Mouse (Mus musculus) neural tube, embryonic 12.5 days (tissue): ENCODE measurements around the gene Sptan1. TPM values are rescaled to one million over a fixed set of nuclear protein-coding genes. Genes with fewer than 3 reads are reported as not detected.
"Not testable (repeated sequence)": the region's sequence is repeated elsewhere in the genome, so short reads cannot be mapped to it uniquely, and the experiment has no call there.

ENCODE experiments used
- ATAC-seq: fragments of 200-750 bp; cut with Nextera tagmentation; 2 replicates; pipeline ENCODE4 v1.8.0; 2017; ENCODE audit warnings: low read depth, mild to moderate bottlenecking, moderate TSS enrichment, moderate library complexity; ENCODE audit not compliant: low FRiP score
- H3K27ac ChIP-seq: fragments of 300-500 bp; sonication (generic); 2 replicates; pipeline ENCODE4 v1.5.1; 2016
- H3K27me3 ChIP-seq: fragments of 300-500 bp; sonication (generic); replicated peaks from 2 replicates; pipeline ENCODE4 v1.6.1; 2016; ENCODE audit warnings: mild to moderate bottlenecking
- H3K36me3 ChIP-seq: fragments of 300-500 bp; sonication (generic); 2 replicates; pipeline ENCODE4 v1.6.1; 2016; ENCODE audit warnings: mild to moderate bottlenecking
- H3K4me1 ChIP-seq: fragments of 300-500 bp; sonication (generic); 2 replicates; pipeline ENCODE4 v1.6.1; 2016
- H3K4me2 ChIP-seq: fragments of 300-500 bp; sonication (generic); replicated peaks from 2 replicates; pipeline ENCODE4 v1.6.1; 2016; ENCODE audit warnings: mild to moderate bottlenecking
- H3K4me3 ChIP-seq: fragments of 300-500 bp; sonication (generic); 2 replicates; pipeline ENCODE4 v1.5.1; 2016
- H3K9ac ChIP-seq: fragments of 300-500 bp; sonication (generic); 2 replicates; pipeline ENCODE4 v1.6.1; 2016; ENCODE audit warnings: mild to moderate bottlenecking
- H3K9me3 ChIP-seq: fragments of 300-500 bp; sonication (generic); 2 replicates; pipeline ENCODE4 v1.6.1; 2016; ENCODE audit warnings: mild to moderate bottlenecking
- WGBS: fragments of 180-500 bp; shearing (Covaris S2); methylation state at CpG from one replicate; pipeline ENCODE4 v1.1.7; 2016; 5-methylcytosine and 5-hydroxymethylcytosine counted together
- polyA plus RNA-seq: library from polyadenylated mRNA; unstranded; fragments of >200 nt; fragmentation: Nextera tagmentation; extraction: Ambion mirVana; gene quantifications from 2 replicates; pipeline ENCODE4 v1.2.1, GENCODE M21; 2016

Gene Sptan1
- polyA plus RNA-seq, 1 experiment from 2014 or later, result 206 TPM

DNA sequence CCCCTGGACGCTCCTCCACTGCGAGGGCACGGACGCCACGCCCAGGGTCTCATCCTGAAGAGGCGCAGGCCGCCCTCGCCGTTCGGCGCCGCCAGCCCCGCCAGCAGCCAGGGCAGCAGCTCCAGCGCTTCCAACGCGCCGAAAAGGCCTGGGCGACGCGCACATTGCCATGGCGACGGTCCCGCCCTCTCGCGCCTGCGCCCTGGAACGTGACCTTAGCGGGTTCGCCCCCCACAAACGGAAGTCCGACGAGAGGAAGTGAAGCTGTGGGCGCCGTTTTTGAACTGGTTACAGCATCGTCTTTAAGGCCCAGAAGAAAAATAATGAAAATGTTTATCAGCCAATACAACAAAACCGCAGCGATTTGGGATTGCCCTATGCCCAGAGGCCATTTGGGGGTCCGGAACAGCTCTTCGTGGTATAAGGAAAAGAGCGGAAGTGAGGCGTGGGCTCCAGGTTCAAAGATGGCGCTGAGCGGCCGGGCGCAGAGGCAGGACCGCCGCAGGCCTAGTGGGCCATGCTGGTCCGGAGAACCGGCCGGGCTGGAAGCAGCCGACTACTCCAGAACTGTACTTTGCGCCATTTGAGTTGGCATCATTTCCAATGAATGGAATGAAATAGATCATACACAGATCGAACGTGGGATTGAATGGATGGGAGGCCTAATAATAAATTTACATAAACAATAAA is 83.5 kb downstream of the Sptan1 start, which contains the start of gene Wdr34:
Wdr34 (minus strand) TSS at position 183 of the 690 bp plus-strand sequence.
- H3K9ac ChIP-seq, result peak within 1 kb of the TSS; percentile 72
- peak within 1 kb of the TSS; percentile 65 for H3K4me3 ChIP-seq
- peak; percentile 92 for ATAC-seq
- H3K4me1 ChIP-seq, result peaks cover 4% of the 10 kb centered on the region; the same call in 1 of the 2 replicates
- no peaks in the 10 kb centered on the region for H3K27me3 ChIP-seq
- H3K27ac ChIP-seq, result peak within 1 kb of the TSS; percentile 85
- H3K36me3 ChIP-seq, result peaks cover 16% of the 10 kb centered on the region
- H3K4me2 ChIP-seq, result peak within 1 kb of the TSS; percentile 69
- WGBS, result 1% methylated on average over 54 of the region's 54 CpGs
- no peaks in the 10 kb centered on the region for H3K9me3 ChIP-seq

DNA sequence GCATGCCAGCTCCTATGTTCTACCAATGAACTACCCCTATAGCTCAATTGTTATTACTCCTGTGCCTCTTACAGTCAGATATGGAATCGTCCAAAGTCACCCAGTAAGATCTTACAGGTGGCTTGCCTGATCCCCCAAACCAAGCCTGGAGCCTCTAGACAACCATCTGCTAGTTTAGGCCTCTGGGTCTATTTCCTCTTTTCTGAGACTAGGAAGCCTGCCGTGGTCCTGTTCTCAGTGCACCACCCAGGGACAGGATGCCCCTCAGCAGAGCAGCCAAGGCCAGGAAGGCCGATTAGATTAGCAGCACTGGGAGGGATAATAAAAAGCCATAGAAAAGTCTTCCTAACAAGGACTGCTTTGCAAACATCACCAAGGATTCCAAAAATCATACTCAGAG is 84.5 kb downstream of the Sptan1 start:
- no peaks in the 10 kb centered on the region for H3K9me3 ChIP-seq
- H3K9ac ChIP-seq, result no peak overlapping the region
- ATAC-seq, result no peak
- H3K27ac ChIP-seq, result no peak overlapping the region
- no peak overlapping the region for H3K4me3 ChIP-seq
- WGBS, result 83% methylated on average over 3 of the region's 3 CpGs
- no peaks in the 10 kb centered on the region for H3K27me3 ChIP-seq
- peaks cover 4% of the 10 kb centered on the region; the same call in 1 of the 2 replicates for H3K4me1 ChIP-seq
- H3K4me2 ChIP-seq, result no peak overlapping the region
- H3K36me3 ChIP-seq, result peaks cover 13% of the 10 kb centered on the region

DNA sequence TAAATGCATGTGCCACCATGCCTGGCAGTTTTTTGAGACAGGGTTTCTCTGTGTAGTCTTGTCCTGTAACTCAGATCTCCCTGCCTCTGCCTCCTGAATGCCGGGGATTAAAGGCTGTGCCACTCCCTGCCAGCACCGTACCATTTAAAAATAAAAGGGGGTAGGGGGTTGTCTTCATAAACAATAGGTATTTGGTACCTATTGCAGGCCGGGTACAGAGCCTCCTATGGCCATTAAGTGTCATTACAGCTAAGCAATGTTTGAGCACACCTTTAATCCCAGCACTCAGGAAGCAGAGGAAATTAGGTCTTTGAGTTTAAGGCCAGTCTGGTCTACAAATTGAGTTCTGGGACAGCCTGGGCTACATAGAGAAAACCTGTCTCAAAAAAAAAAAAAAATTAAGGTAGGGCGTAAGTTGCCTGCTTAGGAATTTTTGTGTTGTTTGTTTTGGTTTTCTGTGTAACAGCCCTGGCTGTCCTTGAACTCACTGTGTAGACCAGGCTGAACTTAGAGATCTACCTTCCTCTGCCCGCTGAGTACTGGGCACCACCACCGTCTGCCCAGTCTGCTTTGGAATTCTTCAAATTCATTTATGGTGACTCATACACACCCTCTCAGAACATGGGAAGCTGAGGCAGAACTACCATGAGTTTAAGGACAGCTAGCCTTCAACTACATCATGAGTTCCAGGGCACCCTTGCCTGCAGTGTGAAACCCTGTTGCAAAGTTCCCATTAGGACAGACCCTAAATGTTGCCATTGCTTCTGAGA is 86.8 kb downstream of the Sptan1 start:
- no peak overlapping the region for H3K4me2 ChIP-seq
- H3K27ac ChIP-seq, result no peak overlapping the region
- no peaks in the 10 kb centered on the region for H3K27me3 ChIP-seq
- H3K9me3 ChIP-seq, result no peaks in the 10 kb centered on the region
- H3K4me1 ChIP-seq, result peaks cover 6% of the 10 kb centered on the region; the same call in 1 of the 2 replicates
- no peak overlapping the region for H3K9ac ChIP-seq
- no peak for ATAC-seq
- WGBS, result 45% methylated on average over 6 of the region's 6 CpGs
- H3K4me3 ChIP-seq, result no peak overlapping the region
- 0 out of 2 replicates have a peak, but pooled peaks cover under 1% of the 10 kb centered on the region for H3K36me3 ChIP-seq

DNA sequence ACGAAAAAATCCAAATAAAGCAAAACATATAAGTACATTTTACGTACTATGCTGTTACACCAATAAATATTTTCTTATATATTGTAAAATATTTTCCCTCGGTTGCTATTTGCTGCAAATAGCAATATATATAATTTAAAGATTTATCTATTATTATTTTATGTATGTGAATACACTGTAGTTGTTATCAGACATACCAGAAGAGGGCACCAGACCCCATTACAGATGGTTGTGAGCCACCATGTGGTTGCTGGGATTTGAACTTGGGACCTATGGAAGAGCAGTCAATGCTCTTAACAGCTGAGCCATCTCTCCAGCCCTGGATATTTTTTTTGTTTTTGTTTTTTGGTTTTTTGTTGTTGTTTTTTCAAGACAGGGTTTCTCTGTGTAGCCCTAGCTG is 90.0 kb downstream of the Sptan1 start:
- WGBS, result 98% methylated on average over 3 of the region's 3 CpGs
- ATAC-seq, result not testable (repeated sequence)

DNA sequence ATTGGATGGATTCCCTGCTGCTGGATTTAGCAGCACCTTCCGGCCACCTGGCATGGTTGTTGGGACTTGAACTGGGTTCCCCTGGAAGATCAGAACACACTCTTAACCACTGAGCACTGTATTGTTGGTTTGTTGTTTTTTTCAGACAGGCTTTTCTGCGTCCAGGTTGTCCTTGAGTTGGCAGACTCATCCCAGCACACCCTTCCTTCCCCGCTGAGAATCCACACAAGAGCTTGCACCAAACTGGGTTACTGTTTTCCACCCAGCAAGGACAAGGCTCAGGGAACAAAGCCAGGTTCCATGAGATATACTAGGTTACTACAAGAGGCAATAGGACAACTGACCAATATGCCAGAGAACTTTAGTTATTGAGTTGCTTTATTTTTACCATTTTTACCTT is 91.4 kb downstream of the Sptan1 start:
- Histone ChIP-seq H3K4me3 (no peak overlapping the region), H3K4me2 (no peak overlapping the region), H3K27ac (no peak overlapping the region), H3K36me3 (no peaks in the 10 kb centered on the region), H3K27me3 (no peaks in the 10 kb centered on the region), H3K9me3 (no peaks in the 10 kb centered on the region), H3K4me1 (peaks cover 10% of the 10 kb centered on the region), H3K9ac (no peak overlapping the region)
- ATAC-seq, result no peak
- WGBS, result 80% methylated on average over 3 of the region's 3 CpGs

More for the DNA sequence above, 90.0 kb downstream of the Sptan1 start:
- H3K36me3 ChIP-seq, H3K4me3 ChIP-seq, H3K9ac ChIP-seq, H3K27me3 ChIP-seq, H3K9me3 ChIP-seq, H3K27ac ChIP-seq, H3K4me2 ChIP-seq, H3K4me1 ChIP-seq: not testable (repeated sequence)

DNA sequence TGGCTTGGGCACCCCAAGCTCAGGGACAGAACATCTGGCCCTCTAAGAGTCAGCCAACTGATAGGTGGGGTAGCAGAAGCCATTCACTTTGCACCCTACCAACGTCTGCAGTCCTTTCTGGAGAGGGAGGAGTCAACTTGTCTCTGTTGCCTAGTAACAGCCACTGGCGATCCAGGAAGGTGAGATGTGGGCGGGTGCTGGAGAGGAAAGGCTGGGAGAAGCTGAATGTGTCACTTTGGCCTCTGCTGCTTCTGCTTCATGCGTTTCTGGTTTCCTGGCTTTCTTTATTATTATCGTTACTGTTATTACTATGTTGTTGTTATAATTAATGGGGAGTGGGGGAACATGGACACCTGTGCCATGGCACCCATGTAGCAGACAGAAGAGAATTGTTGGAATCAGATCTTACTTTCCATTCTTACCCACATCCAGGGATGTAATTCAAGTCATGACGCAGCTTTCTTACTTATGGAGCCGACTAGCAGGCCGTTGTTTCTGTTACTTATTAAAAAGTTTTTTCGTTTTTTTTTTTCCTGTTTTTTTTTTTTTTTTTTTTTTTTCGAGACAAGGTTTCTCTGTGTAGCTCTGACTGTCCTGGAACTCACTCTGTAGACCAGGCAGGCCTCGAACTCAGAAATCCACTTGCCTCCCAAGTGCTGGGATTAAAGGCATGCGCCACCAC is 92.0 kb downstream of the Sptan1 start, which contains the start of gene Set:
Set (plus strand) TSS at position 156 of the 682 bp plus-strand sequence.
- Histone ChIP-seq H3K27ac (no peak within 1 kb of the TSS), H3K4me2 (no peak within 1 kb of the TSS), H3K9ac (no peak within 1 kb of the TSS), H3K4me1 (peaks cover 11% of the 10 kb centered on the region), H3K4me3 (no peak within 1 kb of the TSS), H3K9me3 (no peaks in the 10 kb centered on the region), H3K36me3 (no peaks in the 10 kb centered on the region), H3K27me3 (no peaks in the 10 kb centered on the region)
- 48% methylated on average over 12 of the region's 12 CpGs for WGBS
- ATAC-seq, result no peak

DNA sequence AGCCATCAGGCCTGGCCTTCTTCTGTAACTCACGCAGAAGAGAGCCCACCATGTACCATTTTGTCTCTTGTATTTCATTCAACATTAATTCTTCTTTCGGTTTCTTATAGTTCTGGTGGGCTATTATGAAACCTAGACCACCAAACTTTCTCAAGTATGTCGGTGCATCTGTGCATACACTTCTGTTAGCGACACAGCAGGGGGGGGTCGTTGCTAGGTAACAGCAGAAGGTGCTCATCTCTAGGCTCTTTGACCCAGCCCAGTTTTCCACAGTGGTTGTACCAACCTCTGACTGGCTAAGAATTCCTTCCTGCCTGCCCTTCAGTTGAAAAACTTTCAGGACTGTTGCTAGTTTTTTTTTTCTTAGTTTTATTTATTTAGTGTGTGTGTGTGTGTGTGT is 93.1 kb downstream of the Sptan1 start:
- Histone ChIP-seq H3K4me3 (no peak overlapping the region), H3K9me3 (no peaks in the 10 kb centered on the region), H3K27ac (no peak overlapping the region), H3K27me3 (no peaks in the 10 kb centered on the region), H3K4me2 (no peak overlapping the region), H3K4me1 (peaks cover 20% of the 10 kb centered on the region), H3K36me3 (no peaks in the 10 kb centered on the region), H3K9ac (no peak overlapping the region)
- no peak for ATAC-seq
- WGBS, result 27% methylated on average over 5 of the region's 5 CpGs

DNA sequence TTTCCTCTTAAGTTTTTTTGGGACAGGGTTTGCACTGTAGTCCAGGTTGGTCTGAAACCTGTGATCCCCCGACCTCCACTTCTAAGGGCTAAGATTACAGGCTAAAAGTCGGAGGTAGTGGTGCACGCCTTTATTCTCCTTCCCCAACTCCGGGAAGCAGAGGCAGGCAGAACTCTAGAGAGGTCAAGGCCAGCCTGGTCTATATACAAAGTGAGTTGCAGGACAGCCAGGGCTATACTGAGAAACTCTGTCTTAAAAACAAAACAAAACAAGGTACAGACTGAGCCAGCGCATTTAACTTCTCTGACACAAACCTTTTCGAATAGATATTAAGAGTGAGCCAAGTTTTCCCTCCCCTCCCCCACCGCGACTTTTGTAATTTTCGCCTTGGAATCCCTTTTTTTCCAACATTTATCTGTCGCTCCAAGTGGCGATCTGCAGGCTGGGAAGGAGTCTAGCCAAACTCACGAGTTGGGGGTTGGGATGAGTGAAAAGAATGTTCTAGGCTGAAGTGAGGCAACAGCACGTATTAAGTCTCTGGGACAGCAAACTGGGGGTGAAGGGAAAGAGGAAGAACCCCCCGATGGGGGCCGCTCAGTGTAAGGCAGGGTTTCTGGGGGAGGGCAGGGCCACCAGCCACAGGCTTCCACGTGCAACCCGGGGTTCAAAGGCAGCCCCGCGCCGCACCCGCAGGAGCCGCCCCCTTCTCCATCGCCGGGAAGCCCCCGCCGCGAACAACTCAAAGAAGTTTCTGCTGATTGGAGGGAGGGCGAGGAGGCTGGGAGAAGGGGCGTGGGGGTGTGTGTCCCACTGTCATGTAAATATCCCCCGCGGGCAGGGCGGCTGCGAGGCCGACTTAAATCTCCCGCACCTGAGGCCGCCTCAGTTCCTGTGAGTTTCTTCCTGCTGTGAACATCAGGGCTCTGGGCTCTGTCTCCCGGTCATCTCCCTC is 96.1 kb downstream of the Sptan1 start:
- H3K36me3 ChIP-seq, result no peaks in the 10 kb centered on the region
- peak; percentile 13; the same call in 1 of the 2 replicates for ATAC-seq
- H3K4me3 ChIP-seq, result peak overlapping the region; percentile 53
- H3K27me3 ChIP-seq, result no peaks in the 10 kb centered on the region
- H3K4me2 ChIP-seq, result peak overlapping the region; percentile 91
- no peaks in the 10 kb centered on the region for H3K9me3 ChIP-seq
- peak overlapping the region; percentile 65 for H3K9ac ChIP-seq
- H3K4me1 ChIP-seq, result peaks cover 34% of the 10 kb centered on the region
- 8% methylated on average over 37 of the region's 37 CpGs for WGBS
- no peak overlapping the region for H3K27ac ChIP-seq

DNA sequence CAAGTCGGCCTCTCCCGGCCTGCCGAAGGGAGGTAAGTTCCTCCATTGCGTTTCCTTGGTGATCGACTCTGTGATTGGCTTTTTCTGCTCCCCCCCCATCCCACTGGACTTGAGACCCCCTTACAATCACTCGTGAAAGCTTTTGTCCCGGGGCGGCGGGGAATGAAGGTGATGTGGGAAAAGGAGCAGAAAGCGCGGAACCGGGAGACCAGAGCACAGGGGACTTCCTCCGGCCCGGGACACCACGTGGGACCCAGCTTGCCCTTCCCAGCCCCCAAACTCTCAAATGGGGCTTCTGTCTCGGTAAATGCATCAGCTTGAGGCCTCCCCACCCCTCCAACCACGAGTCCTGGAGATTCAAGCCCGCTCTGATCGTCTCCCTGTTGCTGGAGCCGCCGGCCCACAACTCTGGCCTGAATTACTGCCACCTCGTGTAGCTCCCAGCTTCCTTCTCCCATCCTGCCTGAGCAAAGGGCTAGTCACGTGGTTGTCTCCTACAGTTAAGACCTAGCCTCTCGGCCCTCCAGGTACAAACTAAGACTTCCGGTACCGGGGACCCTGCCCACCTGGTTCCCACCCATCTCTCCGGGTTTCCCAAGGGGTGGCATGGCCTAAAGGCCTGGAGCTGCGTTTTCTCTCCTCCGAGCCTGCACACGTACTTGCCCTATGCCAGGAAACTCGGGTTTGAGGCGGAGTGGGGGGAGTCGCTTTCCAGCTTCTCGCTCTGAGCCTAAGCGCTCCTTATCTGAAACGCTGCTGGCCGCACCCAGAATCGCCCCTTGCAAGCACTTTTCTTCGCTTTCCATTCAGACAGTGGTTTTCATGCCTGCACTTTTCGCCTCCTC is 97.1 kb downstream of the Sptan1 start:
- peak overlapping the region; percentile 65 for H3K9ac ChIP-seq
- H3K4me3 ChIP-seq, result peak overlapping the region; percentile 53
- peaks cover 31% of the 10 kb centered on the region for H3K4me1 ChIP-seq
- H3K36me3 ChIP-seq, result no peaks in the 10 kb centered on the region
- peak overlapping the region; percentile 46; the same call in 1 of the 2 replicates for H3K27ac ChIP-seq
- H3K4me2 ChIP-seq, result peak overlapping the region; percentile 91
- no peak for ATAC-seq
- H3K27me3 ChIP-seq, result no peaks in the 10 kb centered on the region
- H3K9me3 ChIP-seq, result no peaks in the 10 kb centered on the region
- WGBS, result under 1% methylated on average over 40 of the region's 40 CpGs

DNA sequence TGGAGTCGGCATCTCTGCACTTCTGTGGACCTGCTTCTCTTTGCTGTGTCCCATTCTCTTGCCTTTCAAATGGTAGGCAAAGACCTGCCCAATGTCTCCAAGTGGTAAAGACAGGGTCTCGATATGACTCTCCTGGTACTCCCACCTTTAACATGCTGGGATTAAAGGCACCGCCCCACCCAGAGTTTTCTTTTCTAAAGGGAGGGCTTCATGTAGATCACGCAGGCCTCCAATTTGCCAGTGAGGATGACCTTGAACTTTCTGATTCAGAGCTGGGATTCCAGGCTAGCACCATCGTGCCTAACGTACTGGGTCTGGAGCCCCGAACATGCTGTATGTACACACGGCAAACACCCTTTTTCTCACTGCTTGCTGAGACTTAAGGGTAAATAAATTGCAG is 97.9 kb downstream of the Sptan1 start:
- Histone ChIP-seq H3K36me3 (peaks cover 2% of the 10 kb centered on the region), H3K4me1 (peaks cover 36% of the 10 kb centered on the region), H3K4me2 (peak overlapping the region; percentile 91), H3K27ac (no peak overlapping the region), H3K4me3 (peak overlapping the region; percentile 53), H3K9ac (peak overlapping the region; percentile 65), H3K27me3 (no peaks in the 10 kb centered on the region), H3K9me3 (no peaks in the 10 kb centered on the region)
- no peak for ATAC-seq
- WGBS, result 3% methylated on average over 8 of the region's 8 CpGs
